Comparison of ENCODE assay signal across 23 mouse cellular contexts in the genomic region with DNA sequence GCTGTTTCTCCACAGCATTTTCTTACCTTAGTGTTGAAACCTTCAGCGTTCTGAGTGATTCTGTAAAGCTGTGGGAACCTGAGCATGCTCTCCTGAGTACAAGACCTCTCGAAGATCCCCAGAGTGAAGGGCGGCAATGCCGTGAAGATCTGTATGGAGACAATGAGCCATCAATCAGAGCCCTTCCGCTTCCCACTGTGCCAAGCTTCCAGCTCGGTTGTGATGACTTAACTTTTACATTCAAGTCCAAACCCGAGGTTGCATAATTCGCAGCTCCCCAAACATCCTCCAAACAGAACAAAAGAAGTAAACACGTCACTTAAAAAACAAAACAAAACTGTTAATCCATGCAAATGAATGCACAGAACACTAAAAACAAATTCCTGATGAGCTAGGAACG.
DNase-seq lines count a peak whose midpoint lies in the region.
"Had no signal": no experiment of that assay in that cellular context is flagged by ENCODE, and none has a peak within 500 bp of the region (broad histone marks: within the 10 kb centered on the region; RNA-seq: fewer than 3 reads in every experiment).

No protein-coding gene starts in this region.

- H3K27ac ChIP-seq in hindbrain, embryonic 10.5 days = no peak overlapping the region
- H3K27ac ChIP-seq: embryonic facial prominence, embryonic 13.5 days; embryonic facial prominence, embryonic 15.5 days; forebrain, embryonic 10.5 days; forebrain, embryonic 12.5 days had no signal

- no peaks in the 10 kb centered on the region for H3K9me3 ChIP-seq in hindbrain, embryonic 10.5 days
- H3K9me3 ChIP-seq: embryonic facial prominence, embryonic 13.5 days; embryonic facial prominence, embryonic 15.5 days; forebrain, embryonic 10.5 days; forebrain, embryonic 12.5 days had no signal

- DNase-seq in ES-CJ7 (ENCODE audit: low read depth, low spot score) (peak; percentile 79), R1 (ENCODE audit: low read depth, low spot score) (peak; percentile 96), ZHBTc4 (ENCODE audit: low read depth, low spot score) (peak; percentile 69)
- DNase-seq in hindbrain, embryonic 10.5 days (ENCODE audit: low spot score) = no peak
- no peak for DNase-seq in neural tube, embryonic 10.5 days (ENCODE audit: extremely low spot score, low spot score)
- DNase-seq: adrenal gland, adult 2 months; adrenal gland, postnatal 10 days; adrenal gland, postnatal 25 days; B cell, adult 2 months; cerebellum, adult 11 months; cerebellum, adult 18-20 months; cerebellum, adult 8-10 months; cerebellum, adult 9-11 months; cerebellum, postnatal 14 days; cerebellum, postnatal 36 days; embryo, embryonic 11 days had no signal

- WGBS in hindbrain, embryonic 10.5 days = 47% methylated on average over 10 of the region's 10 CpGs

- no peaks in the 10 kb centered on the region for H3K36me3 ChIP-seq in hindbrain, embryonic 10.5 days
- H3K36me3 ChIP-seq: embryonic facial prominence, embryonic 13.5 days; embryonic facial prominence, embryonic 15.5 days; forebrain, embryonic 10.5 days; forebrain, embryonic 12.5 days; G1E had no signal

- no peak overlapping the region for H3K4me3 ChIP-seq in hindbrain, embryonic 10.5 days
- H3K4me3 ChIP-seq: embryonic facial prominence, embryonic 13.5 days; embryonic facial prominence, embryonic 15.5 days; erythroblast, embryonic 14.5 days; forebrain, embryonic 10.5 days; forebrain, embryonic 12.5 days had no signal

- no peaks in the 10 kb centered on the region for H3K27me3 ChIP-seq in hindbrain, embryonic 10.5 days (ENCODE audit: insufficient read depth, poor library complexity, severe bottlenecking)
- H3K27me3 ChIP-seq: CH12.LX; embryonic facial prominence, embryonic 13.5 days; embryonic facial prominence, embryonic 15.5 days; forebrain, embryonic 12.5 days had no signal

- H3K4me1 ChIP-seq in hindbrain, embryonic 10.5 days (replicated peaks) = 0 out of 2 replicates have a peak, but pooled peaks cover 3% of the 10 kb centered on the region
- H3K4me1 ChIP-seq: embryonic facial prominence, embryonic 13.5 days; embryonic facial prominence, embryonic 15.5 days; forebrain, embryonic 12.5 days had no signal

Comparison
In these comparisons a context has a peak if more than half of its experiments do, and no peak if none do; other contexts are left out.
1. DNase-seq: peak in ES-CJ7 (single experiment), R1 (single experiment) and ZHBTc4 (single experiment); none in hindbrain, embryonic 10.5 days (single experiment) and neural tube, embryonic 10.5 days (single experiment).